Mouse (Mus musculus): Measurements from ENCODE around the gene Olfr402. TPM values are rescaled to one million over a fixed set of nuclear protein-coding genes. Genes with fewer than 3 reads are reported as not detected.
"Not testable (repeated sequence)": the region's sequence is repeated elsewhere in the genome, so short reads cannot be mapped to it uniquely, and the experiment has no call there.

Olfr402 gene
- not detected in 2 replicates for polyA plus RNA-seq (2016; fragmentation: Nextera tagmentation; extraction: Ambion mirVana)

GRCm38 (mm10) chr11:74153229-74153628, at the start of gene Olfr402:
Gene Olfr402, plus strand, starts transcription at chr11:74153529.
- no peaks in the 10 kb centered on the region for H3K27me3 ChIP-seq (replicated peaks; ENCODE audit: low read depth, poor library complexity, severe bottlenecking)
- H3K27ac ChIP-seq (replicated peaks) = no peak within 1 kb of the TSS
- WGBS = 66% methylated on average over 3 of the region's 3 CpGs
- H3K36me3 ChIP-seq (replicated peaks) = no peaks in the 10 kb centered on the region
- peaks cover 54% of the 10 kb centered on the region for H3K9me3 ChIP-seq
- no peaks in the 10 kb centered on the region for H3K4me1 ChIP-seq
- DNase-seq (ENCODE audit: low spot score) = no peak
- no peak within 1 kb of the TSS for H3K4me3 ChIP-seq

GRCm38 (mm10) chr11:74105066-74105465, 48.3 kb upstream of the Olfr402 start:
- Histone ChIP-seq H3K4me1 (no peaks in the 10 kb centered on the region), H3K4me3 (no peak overlapping the region)
- DNase-seq (ENCODE audit: low spot score) = no peak

GRCm38 (mm10) chr11:74113412-74113811, 39.9 kb upstream of the Olfr402 start, which contains the start of gene Olfr401:
Gene Olfr401, plus strand, starts transcription at chr11:74113712.
- DNase-seq (ENCODE audit: low spot score) = no peak
- H3K9me3 ChIP-seq = peaks cover 40% of the 10 kb centered on the region

More at GRCm38 (mm10) chr11:74105066-74105465, 48.3 kb upstream of the Olfr402 start:
- H3K27me3 ChIP-seq (replicated peaks; ENCODE audit: low read depth, poor library complexity, severe bottlenecking) = no peaks in the 10 kb centered on the region
- WGBS = 33% methylated on average over 5 of the region's 5 CpGs
- no peaks in the 10 kb centered on the region for H3K36me3 ChIP-seq (replicated peaks)
- no peak overlapping the region for H3K27ac ChIP-seq (replicated peaks)
- peaks cover 23% of the 10 kb centered on the region for H3K9me3 ChIP-seq

GRCm38 (mm10) chr11:74140001-74140400, 13.3 kb upstream of the Olfr402 start:
- H3K4me3 ChIP-seq; H3K27ac ChIP-seq (replicated peaks); H3K36me3 ChIP-seq (replicated peaks); H3K4me1 ChIP-seq; DNase-seq (ENCODE audit: low spot score); H3K27me3 ChIP-seq (replicated peaks; ENCODE audit: low read depth, poor library complexity, severe bottlenecking): not testable (repeated sequence)
- 33% methylated on average over 1 of the region's 1 CpGs for WGBS
- peaks cover 73% of the 10 kb centered on the region for H3K9me3 ChIP-seq

More at GRCm38 (mm10) chr11:74113412-74113811, 39.9 kb upstream of the Olfr402 start, which contains the start of gene Olfr401:
- H3K36me3 ChIP-seq (replicated peaks) = no peaks in the 10 kb centered on the region
- no peak within 1 kb of the TSS for H3K4me3 ChIP-seq
- H3K27me3 ChIP-seq (replicated peaks; ENCODE audit: low read depth, poor library complexity, severe bottlenecking) = no peaks in the 10 kb centered on the region
- no peak within 1 kb of the TSS for H3K27ac ChIP-seq (replicated peaks)
- no peaks in the 10 kb centered on the region for H3K4me1 ChIP-seq

GRCm38 (mm10) chr11:74145866-74146265, 7.5 kb upstream of the Olfr402 start:
- peaks cover 80% of the 10 kb centered on the region for H3K9me3 ChIP-seq
- no peaks in the 10 kb centered on the region for H3K27me3 ChIP-seq (replicated peaks; ENCODE audit: low read depth, poor library complexity, severe bottlenecking)
- H3K4me1 ChIP-seq = no peaks in the 10 kb centered on the region

GRCm38 (mm10) chr11:74168771-74169170, 15.4 kb downstream of the Olfr402 start:
- DNase-seq (ENCODE audit: low spot score) = no peak
- no peak overlapping the region for H3K27ac ChIP-seq (replicated peaks)
- H3K36me3 ChIP-seq (replicated peaks) = no peaks in the 10 kb centered on the region
- H3K4me3 ChIP-seq = no peak overlapping the region
- peaks cover 19% of the 10 kb centered on the region; the same call in 1 of the 2 replicates for H3K9me3 ChIP-seq
- no peaks in the 10 kb centered on the region for H3K27me3 ChIP-seq (replicated peaks; ENCODE audit: low read depth, poor library complexity, severe bottlenecking)
- H3K4me1 ChIP-seq = no peaks in the 10 kb centered on the region

More at GRCm38 (mm10) chr11:74145866-74146265, 7.5 kb upstream of the Olfr402 start:
- no peak for DNase-seq (ENCODE audit: low spot score)
- Histone ChIP-seq H3K27ac (replicated peaks) (no peak overlapping the region), H3K4me3 (no peak overlapping the region), H3K36me3 (replicated peaks) (no peaks in the 10 kb centered on the region)

- 85% methylated on average over 4 of the region's 4 CpGs for WGBS
- no peaks in the 10 kb centered on the region for H3K27me3 ChIP-seq (replicated peaks; ENCODE audit: low read depth, poor library complexity, severe bottlenecking)
- no peak for DNase-seq (ENCODE audit: low spot score)
- no peak overlapping the region for H3K4me3 ChIP-seq
- no peak overlapping the region for H3K27ac ChIP-seq (replicated peaks)
- H3K4me1 ChIP-seq = no peaks in the 10 kb centered on the region
- H3K9me3 ChIP-seq = peaks cover 45% of the 10 kb centered on the region
- H3K36me3 ChIP-seq (replicated peaks) = no peaks in the 10 kb centered on the region
These were observed 29.8 kb downstream of the Olfr402 start for GRCm38 (mm10) chr11:74183168-74183567.

GRCm38 (mm10) chr11:74183745-74184144, 30.4 kb downstream of the Olfr402 start:
- Histone ChIP-seq H3K9me3 (peaks cover 40% of the 10 kb centered on the region), H3K36me3 (replicated peaks) (no peaks in the 10 kb centered on the region), H3K27ac (replicated peaks) (no peak overlapping the region), H3K4me3 (no peak overlapping the region), H3K27me3 (replicated peaks; ENCODE audit: low read depth, poor library complexity, severe bottlenecking) (no peaks in the 10 kb centered on the region), H3K4me1 (no peaks in the 10 kb centered on the region)
- no peak for DNase-seq (ENCODE audit: low spot score)
- 79% methylated on average over 4 of the region's 4 CpGs for WGBS

- H3K27ac ChIP-seq (replicated peaks) = no peak within 1 kb of the TSS
- H3K36me3 ChIP-seq (replicated peaks) = no peaks in the 10 kb centered on the region
- H3K27me3 ChIP-seq (replicated peaks; ENCODE audit: low read depth, poor library complexity, severe bottlenecking) = no peaks in the 10 kb centered on the region
- no peaks in the 10 kb centered on the region for H3K4me1 ChIP-seq
- H3K9me3 ChIP-seq = peaks cover 45% of the 10 kb centered on the region
- no peak within 1 kb of the TSS for H3K4me3 ChIP-seq
- DNase-seq (ENCODE audit: low spot score) = no peak
These were observed 32.6 kb downstream of the Olfr402 start, which contains the start of gene Olfr403 for GRCm38 (mm10) chr11:74185949-74186348. Gene Olfr403, plus strand, starts transcription at chr11:74186249.

Other genes starting within 250 kb of the Olfr402 start
- not detected in 2 replicates for gene Olfr395, start 244.2 kb upstream of the Olfr402 start, polyA plus RNA-seq (2016; fragmentation: Nextera tagmentation; extraction: Ambion mirVana)
- not detected in 2 replicates for gene Olfr23, start 216.9 kb upstream of the Olfr402 start, polyA plus RNA-seq (2016; fragmentation: Nextera tagmentation; extraction: Ambion mirVana)
- not detected in 2 replicates for gene Olfr397, start 192.7 kb upstream of the Olfr402 start, polyA plus RNA-seq (2016; fragmentation: Nextera tagmentation; extraction: Ambion mirVana)
- not detected in 2 replicates for gene Olfr398, start 163.1 kb upstream of the Olfr402 start, polyA plus RNA-seq (2016; fragmentation: Nextera tagmentation; extraction: Ambion mirVana)
- gene Olfr139, start 97.0 kb upstream of the Olfr402 start, polyA plus RNA-seq (2016; fragmentation: Nextera tagmentation; extraction: Ambion mirVana) = not detected in 2 replicates
- not detected in 2 replicates for gene Olfr399, start 96.9 kb upstream of the Olfr402 start, polyA plus RNA-seq (2016; fragmentation: Nextera tagmentation; extraction: Ambion mirVana)
- gene Zfp616, start 83.6 kb upstream of the Olfr402 start, polyA plus RNA-seq (2016; fragmentation: Nextera tagmentation; extraction: Ambion mirVana) = not detected in 2 replicates
- gene Olfr401, start 39.8 kb upstream of the Olfr402 start, polyA plus RNA-seq (2016; fragmentation: Nextera tagmentation; extraction: Ambion mirVana) = not detected in 2 replicates
- not detected in 2 replicates for gene Olfr403, start 32.7 kb downstream of the Olfr402 start, polyA plus RNA-seq (2016; fragmentation: Nextera tagmentation; extraction: Ambion mirVana)
- gene Olfr43, start 57.9 kb downstream of the Olfr402 start, polyA plus RNA-seq (2016; fragmentation: Nextera tagmentation; extraction: Ambion mirVana) = not detected in 2 replicates
- not detected in 2 replicates for gene Olfr406, start 106.3 kb downstream of the Olfr402 start, polyA plus RNA-seq (2016; fragmentation: Nextera tagmentation; extraction: Ambion mirVana)
- not detected in 2 replicates for gene Olfr59, start 130.2 kb downstream of the Olfr402 start, polyA plus RNA-seq (2016; fragmentation: Nextera tagmentation; extraction: Ambion mirVana)
- not detected in 2 replicates for gene Olfr410, start 184.5 kb downstream of the Olfr402 start, polyA plus RNA-seq (2016; fragmentation: Nextera tagmentation; extraction: Ambion mirVana)
- gene Olfr411, start 199.1 kb downstream of the Olfr402 start, polyA plus RNA-seq (2016; fragmentation: Nextera tagmentation; extraction: Ambion mirVana) = not detected in 2 replicates
- not detected in 2 replicates for gene Olfr412, start 208.5 kb downstream of the Olfr402 start, polyA plus RNA-seq (2016; fragmentation: Nextera tagmentation; extraction: Ambion mirVana)